Mouse (Mus musculus): ENCODE results near the gene 1700024P04Rik. TPM values are rescaled to one million over a fixed set of nuclear protein-coding genes. Genes with fewer than 3 reads are reported as not detected.

Gene 1700024P04Rik
- total RNA-seq, 2 experiments from 2014 or later = not detected

DNA sequence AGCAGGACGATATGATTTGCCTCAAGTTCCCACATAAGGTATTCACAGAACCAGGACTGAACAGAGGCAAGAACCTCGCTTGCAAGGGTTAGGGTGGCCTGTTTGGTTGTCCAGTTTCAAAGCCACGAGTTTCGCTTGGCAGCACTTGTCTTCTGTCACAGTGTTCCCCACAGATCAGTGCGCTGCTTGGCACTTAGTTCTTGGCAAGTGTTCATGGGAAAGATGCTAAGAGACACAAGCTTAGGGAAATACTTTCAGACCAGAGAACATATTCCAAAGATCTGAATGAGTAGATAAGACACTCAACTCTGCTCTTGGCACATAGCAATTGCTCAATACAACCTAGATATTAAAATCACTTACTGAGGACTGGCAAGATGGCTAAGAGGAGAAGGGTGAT, 17.8 kb downstream of the 1700024P04Rik start:
- no peak for DNase-seq

DNA sequence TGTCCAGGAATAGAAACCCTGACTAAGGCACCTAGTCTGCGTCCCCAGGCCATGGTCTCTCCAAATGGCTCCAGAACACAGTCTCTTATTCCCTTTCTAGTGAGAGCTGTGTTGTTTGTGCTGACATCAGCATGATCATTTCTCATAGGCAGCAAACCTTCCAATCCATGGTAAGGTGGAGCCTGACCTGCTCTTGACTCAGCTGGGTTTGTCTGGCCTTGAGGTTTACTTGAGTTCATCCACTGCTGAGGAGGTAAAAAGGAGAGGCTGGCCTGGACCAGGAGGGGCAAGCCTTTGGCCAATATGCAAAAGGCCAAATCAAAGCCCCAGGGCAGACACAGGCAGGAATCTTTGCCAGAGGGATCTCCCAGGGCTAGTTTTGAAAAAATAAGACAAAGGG, 20.8 kb downstream of the 1700024P04Rik start:
- DNase-seq = no peak

DNA sequence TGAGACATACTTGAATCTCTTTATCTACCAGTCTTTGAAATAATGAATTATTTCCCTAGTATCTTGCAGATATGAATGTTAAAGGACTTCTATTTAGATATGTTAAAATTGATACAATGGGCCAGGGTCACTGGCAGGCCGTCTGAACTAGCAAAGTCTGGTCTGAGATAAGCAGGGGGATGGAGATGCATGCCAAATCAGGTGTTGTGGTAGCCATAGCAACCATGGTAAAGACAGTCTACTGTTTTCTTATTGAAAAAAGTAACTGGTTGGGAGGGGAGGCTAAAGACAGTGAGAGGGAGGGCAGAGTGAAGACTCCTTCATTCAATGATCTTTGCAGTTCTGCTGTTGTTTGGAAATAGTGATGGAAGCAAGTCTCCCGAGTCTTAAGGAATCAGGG, 26.2 kb downstream of the 1700024P04Rik start:
- DNase-seq = no peak

DNA sequence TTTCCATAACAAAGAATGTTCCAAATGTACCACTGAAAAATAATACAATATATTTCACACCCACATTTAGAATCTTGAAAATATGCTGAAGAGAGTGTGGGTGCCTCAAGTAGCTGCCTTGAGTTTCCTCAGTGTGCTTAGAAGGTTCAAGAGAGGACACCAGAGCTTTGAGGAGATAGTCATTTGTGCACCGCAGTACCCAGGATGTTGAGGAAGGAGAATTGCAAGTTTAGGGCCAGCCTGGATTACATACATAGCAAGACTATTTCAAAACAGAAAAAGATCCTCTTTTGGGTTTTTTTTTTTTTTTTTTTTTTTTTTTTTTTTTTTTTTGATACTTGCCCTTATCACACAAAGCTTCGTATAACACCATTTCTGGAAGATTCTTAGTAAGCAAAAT, 28.2 kb downstream of the 1700024P04Rik start:
- DNase-seq = no peak

DNA sequence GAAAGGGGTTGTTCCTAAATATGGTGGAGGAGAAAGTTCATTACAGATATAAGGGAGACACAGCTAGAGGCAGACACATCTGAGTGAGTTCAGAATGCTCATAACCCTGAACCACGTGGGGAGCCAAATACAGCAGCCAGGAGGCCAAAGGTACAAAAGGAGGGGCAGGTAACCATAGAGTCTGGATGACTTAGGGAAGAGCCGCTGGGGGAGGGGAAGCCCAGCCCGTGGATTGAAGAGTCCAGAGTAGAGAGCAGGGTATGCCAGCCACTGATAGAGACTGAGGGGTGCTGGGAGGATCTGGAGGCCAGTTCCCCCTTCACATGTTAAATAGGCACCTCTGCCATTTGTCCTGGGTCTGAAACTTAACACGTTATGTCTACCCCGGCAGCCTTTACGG, 28.7 kb downstream of the 1700024P04Rik start:
- DNase-seq = no peak

DNA sequence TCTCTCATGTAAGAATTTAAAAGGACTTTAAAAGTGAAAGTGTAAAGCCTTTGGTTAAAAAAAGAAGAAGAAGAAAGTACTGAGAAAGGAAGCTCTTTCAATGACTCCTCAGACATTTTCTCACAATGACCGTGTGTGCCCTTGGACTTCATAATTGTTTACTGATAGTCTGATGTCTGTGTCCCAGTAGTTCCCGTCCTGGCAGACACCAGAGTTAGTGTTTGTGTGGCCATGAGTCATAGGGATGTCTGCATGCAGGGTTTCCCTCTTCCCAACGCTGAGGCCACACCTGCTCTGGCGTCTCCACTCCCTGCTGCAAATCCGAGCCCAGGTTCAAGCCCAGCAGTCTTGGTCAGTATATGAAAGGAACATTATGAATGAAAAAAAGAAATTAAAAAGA, 29.1 kb downstream of the 1700024P04Rik start:
- peak; percentile 44 for DNase-seq

DNA sequence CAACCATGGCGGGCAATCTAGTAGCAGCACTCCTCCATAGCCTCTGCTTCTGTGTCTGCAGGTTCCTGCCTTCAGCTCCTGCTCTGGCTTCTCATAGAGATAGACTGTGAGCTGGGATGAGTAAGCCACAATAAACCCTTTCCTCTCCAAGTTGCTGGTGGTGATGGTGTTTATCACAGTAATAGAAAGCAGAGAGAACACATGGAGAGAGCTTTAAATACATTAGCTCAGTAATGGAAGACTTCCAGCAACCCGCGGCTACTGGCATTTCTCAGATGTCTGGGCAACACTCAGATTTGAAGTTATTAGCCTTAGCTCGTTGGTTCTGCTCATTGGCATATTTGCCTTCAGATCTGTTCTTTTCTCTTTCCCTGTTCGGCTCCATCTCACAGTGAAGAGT, 30.5 kb downstream of the 1700024P04Rik start:
- no peak for DNase-seq

DNA sequence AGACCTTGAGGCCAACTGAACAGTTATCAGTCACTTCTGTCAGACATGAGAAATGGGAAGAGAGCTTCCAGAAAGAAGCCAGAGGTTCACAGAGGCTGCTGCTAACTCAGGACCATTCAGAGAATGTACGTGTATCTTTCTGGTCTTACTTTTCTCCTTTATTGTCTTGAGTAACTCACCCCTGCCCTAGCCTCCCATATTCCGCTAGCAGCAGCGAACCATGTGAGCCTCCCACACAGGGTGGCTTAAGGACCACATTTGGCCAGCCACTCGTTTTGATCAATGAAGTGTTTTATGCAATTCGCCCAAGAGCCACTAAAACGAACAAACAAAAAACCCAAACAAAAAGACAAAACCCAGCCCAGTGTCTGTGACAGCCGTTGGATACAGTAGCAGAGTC, 32.4 kb downstream of the 1700024P04Rik start:
- DNase-seq = no peak

DNA sequence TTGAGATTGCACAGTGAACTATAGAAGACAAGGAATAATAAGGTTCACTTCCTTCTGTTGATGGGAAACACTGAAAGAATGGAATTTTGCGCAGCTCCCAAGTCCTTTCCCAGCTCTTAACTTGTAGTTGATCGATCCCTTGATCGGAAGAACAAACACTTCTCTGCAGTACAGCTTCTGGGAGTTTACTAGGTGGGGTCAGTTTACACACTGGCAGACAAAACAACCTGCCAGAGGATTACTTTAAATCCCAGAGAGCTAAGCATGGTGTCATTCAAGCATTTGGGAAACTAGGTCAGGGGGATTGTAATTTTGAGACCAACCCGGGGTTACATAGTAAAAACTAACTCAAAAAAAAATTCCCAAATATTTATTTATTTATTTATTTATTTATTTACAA, 36.2 kb downstream of the 1700024P04Rik start:
- DNase-seq = no peak

DNA sequence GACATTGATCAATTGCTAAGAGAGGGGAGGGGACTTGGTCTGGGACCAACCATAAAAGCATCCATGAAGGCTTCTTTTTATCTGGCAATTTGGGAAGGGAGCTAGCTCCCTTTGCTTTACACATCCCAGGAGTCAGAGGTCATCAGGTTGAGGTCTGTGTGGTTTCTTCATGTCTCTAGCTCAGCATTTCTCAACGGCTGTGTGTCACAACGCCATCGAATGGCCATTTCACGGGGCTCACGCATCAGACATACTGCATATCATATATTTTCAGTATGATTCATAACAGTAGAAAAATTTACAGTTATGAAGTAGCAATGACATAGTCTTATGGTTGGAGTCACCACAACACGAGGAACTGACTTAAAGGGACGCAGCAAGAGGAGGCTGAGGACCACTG, 37.9 kb downstream of the 1700024P04Rik start:
- DNase-seq = no peak

DNA sequence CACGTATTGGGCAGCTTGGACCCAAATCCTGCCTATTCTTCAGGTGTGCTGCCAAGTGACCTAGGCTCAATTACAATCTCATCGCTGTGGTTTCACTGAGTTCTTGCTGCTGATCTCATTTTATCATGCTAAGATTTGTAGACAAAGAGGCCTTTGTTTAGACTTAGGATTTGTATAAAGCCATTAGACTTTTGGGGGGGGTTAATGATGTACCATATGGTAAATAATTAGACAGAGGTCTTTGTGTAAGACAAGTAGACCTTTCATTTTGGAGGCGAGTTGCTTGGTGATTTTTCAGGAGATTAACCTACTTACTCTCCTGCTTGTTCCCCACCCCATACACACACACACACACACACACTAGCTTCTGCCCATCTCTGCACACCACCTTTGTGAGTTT, 38.5 kb downstream of the 1700024P04Rik start:
- no peak for DNase-seq

DNA sequence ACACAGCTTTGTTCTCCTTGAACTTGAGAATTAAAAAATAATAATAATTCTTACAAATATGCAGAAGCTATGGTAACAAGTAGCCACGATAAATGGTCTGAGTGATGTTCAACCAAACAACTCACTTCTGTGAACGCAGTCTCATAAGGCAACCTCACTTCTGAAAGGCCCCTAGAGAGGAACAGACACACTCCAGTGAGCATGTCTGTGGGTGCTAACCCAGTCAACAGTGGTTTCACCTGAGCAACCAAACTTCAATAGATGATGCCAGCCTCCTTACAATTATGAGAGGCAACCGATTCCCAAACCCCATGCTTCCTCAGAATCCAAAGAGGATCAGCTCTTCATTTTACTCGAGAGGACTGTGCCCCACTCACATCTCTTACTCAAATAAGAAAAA, 39.0 kb downstream of the 1700024P04Rik start:
- DNase-seq = no peak

DNA sequence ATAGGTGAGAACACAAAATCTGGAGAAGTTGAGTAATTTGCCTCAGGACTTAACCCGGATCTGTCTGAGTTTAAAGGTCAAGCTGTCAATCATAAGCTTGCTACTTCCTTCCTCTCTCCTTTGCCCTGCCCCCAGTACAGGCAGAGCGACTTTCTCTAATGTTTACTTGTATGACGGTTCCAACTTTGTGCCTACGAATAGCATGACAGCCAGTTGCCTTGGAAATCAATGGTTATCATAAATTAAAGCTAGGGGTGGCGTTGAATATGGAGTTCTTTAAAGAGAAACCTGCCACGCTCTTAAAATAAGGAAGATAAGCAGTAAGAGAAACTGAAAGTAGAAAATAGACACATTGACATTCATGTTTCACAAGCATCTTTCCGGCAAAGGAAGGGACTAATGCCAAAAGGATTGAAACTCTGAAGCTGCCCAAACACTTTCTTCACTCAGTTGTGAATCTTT, 39.7 kb downstream of the 1700024P04Rik start:
- peak; percentile 42 for DNase-seq

DNA sequence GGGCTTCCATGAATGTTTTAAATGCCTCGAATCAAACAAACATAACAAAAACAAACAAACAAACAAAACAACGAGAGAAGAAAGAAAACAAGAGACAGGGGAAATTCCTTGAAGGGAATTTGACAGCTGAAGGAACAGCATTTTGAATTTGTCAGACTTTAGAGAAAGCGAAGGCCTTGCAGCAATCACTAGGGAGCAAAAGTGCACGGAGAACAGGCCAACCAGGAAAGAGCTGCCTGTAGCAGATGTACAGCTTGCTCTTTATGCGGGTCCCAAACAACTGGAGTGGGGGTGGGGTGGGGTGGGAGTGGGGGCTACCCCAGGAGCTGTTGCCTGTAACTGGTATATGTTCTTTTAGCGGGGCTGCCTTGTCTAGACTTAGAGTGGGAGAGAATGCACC, 42.0 kb downstream of the 1700024P04Rik start:
- DNase-seq = no peak

DNA sequence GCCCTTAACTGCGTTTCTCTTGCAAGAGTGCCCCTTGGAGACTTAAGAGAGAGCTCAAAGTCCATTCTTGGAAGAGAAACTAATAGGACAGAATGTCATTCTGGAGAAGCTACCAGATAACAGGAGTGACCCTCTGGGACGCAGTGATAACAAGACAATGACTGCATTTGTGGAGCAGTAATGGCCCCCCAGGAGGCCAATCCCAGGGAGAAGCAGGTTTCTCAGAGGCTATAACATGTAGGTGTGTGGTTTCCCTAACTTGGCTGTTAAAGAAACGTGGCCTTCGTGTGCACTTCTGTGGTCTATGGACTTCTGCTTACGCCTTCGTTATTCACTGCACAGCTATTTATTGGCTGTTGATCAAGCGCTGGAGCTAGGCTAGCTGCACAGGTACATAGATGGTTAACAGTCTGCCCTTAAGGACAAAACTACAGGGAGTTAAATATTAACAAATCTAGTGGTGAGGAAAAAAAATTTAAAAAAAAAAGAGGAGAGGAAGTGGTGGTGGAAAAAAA, 42.5 kb downstream of the 1700024P04Rik start:
- no peak for DNase-seq

DNA sequence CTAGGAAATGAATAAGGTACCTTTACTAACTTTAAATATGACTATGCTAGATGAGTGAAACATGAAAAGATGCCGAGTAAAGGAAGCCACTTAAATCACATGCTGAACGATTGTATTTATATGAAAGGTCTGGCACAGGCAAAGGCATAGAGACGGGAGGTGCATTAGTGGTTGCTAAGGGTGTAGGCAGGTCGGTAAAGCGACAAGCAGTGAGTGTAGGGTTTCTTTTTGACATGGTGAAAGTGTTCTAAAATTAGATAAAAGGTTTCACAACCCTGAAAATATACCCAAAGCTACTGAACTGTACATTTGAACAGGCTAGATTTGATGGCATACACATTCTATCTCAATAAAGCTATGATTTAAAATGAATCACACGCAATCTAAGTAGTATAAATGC, 47.3 kb downstream of the 1700024P04Rik start:
- DNase-seq = no peak

Other genes with a start within 250 kb of the 1700024P04Rik start
- gene Fcho2, start 169.1 kb downstream of the 1700024P04Rik start, total RNA-seq (2021) = 10 to 100 TPM; 40.6 to 50.8 TPM
- 100 to 1,000 TPM in 1 of 2 experiments, 10 to 100 TPM in 1; 97.7 to 115 TPM for gene Tnpo1, start 58.2 kb downstream of the 1700024P04Rik start, total RNA-seq (2021)
- 10 to 100 TPM in 1 of 2 experiments, 1 to 10 TPM in 1; 8.3 to 10.8 TPM for gene Zfp366, start 200.3 kb upstream of the 1700024P04Rik start, total RNA-seq (2021)

Data from adrenal gland, postnatal 10 days (tissue).